Comparison of ENCODE assay signal across 22 mouse cellular contexts in genomic region chr1:116107010-116107723, GRCm38 (mm10).
DNase-seq lines count a peak whose midpoint lies in the region; ATAC-seq and TF ChIP-seq lines count a peak whose summit lies in the region.
"Had no signal": no experiment of that assay in that cellular context is flagged by ENCODE, and none has a peak within 500 bp of the region (broad histone marks: within the 10 kb centered on the region; RNA-seq: fewer than 3 reads in every experiment).

No protein-coding gene starts in this region.

- H3K9me3 ChIP-seq in forebrain, embryonic 15.5 days: no peaks in the 10 kb centered on the region
- H3K9me3 ChIP-seq in forebrain, embryonic 11.5 days (ENCODE audit: control insufficient read depth, low read length): no peaks in the 10 kb centered on the region
- H3K9me3 ChIP-seq in hindbrain, embryonic 13.5 days: no peaks in the 10 kb centered on the region
- H3K9me3 ChIP-seq in hindbrain, postnatal 0 days (ENCODE audit: low read length): no peaks in the 10 kb centered on the region
- no peaks in the 10 kb centered on the region for H3K9me3 ChIP-seq in neural tube, embryonic 12.5 days
- H3K9me3 ChIP-seq: embryonic facial prominence, embryonic 12.5 days; heart, embryonic 15.5 days had no signal

- H3K4me2 ChIP-seq in forebrain, embryonic 15.5 days (replicated peaks): no peak overlapping the region
- H3K4me2 ChIP-seq in forebrain, embryonic 11.5 days (ENCODE audit: low read depth, low read length, severe bottlenecking): no peak overlapping the region
- H3K4me2 ChIP-seq in hindbrain, embryonic 13.5 days: no peak overlapping the region
- H3K4me2 ChIP-seq in hindbrain, postnatal 0 days (ENCODE audit: low read depth, low read length): no peak overlapping the region
- H3K4me2 ChIP-seq in neural tube, embryonic 12.5 days (replicated peaks): no peak overlapping the region
- H3K4me2 ChIP-seq: embryonic facial prominence, embryonic 12.5 days; heart, embryonic 11.5 days; heart, embryonic 15.5 days had no signal

- no peaks in the 10 kb centered on the region for H3K27me3 ChIP-seq in forebrain, embryonic 15.5 days
- no peaks in the 10 kb centered on the region for H3K27me3 ChIP-seq in forebrain, embryonic 11.5 days (ENCODE audit: control insufficient read depth, insufficient read depth, low read length)
- H3K27me3 ChIP-seq in hindbrain, embryonic 13.5 days: no peaks in the 10 kb centered on the region
- H3K27me3 ChIP-seq in hindbrain, postnatal 0 days (ENCODE audit: insufficient read depth, low read length): no peaks in the 10 kb centered on the region
- H3K27me3 ChIP-seq in neural tube, embryonic 12.5 days (replicated peaks): no peaks in the 10 kb centered on the region
- H3K27me3 ChIP-seq: CH12.LX; embryonic facial prominence, embryonic 12.5 days; heart, embryonic 15.5 days; Patski had no signal

- peak; percentile 66 for ATAC-seq in forebrain, embryonic 15.5 days (replicated peaks)
- ATAC-seq in forebrain, embryonic 11.5 days (replicated peaks; ENCODE audit: low FRiP score): no peak
- 0 out of 2 replicates have a peak, but pooled peaks have one; percentile 21 for ATAC-seq in hindbrain, embryonic 13.5 days (ENCODE audit: low FRiP score)
- ATAC-seq in hindbrain, postnatal 0 days: no peak
- peak; percentile 69; the same call in 1 of the 2 replicates for ATAC-seq in neural tube, embryonic 12.5 days (ENCODE audit: low FRiP score, low read depth)
- ATAC-seq: activated CD4-positive, CD25-positive, alpha-beta regulatory T cell, adult 4 months; inflammation-experienced regulatory T-cells, adult 6 months; intestine, postnatal 0 days; Patski had no signal

- H3K4me1 ChIP-seq in forebrain, embryonic 15.5 days: no peaks in the 10 kb centered on the region
- no peaks in the 10 kb centered on the region for H3K4me1 ChIP-seq in forebrain, embryonic 11.5 days (replicated peaks; ENCODE audit: control insufficient read depth, insufficient read depth, low read length)
- H3K4me1 ChIP-seq in hindbrain, embryonic 13.5 days (replicated peaks): no peaks in the 10 kb centered on the region
- no peaks in the 10 kb centered on the region for H3K4me1 ChIP-seq in hindbrain, postnatal 0 days (ENCODE audit: insufficient read depth, low read length)
- no peaks in the 10 kb centered on the region for H3K4me1 ChIP-seq in neural tube, embryonic 12.5 days
- H3K4me1 ChIP-seq: embryonic facial prominence, embryonic 12.5 days; heart, embryonic 15.5 days had no signal

- 56% methylated on average over 3 of the region's 3 CpGs for WGBS in forebrain, embryonic 15.5 days
- 93% methylated on average over 3 of the region's 3 CpGs for WGBS in forebrain, embryonic 11.5 days
- 67% methylated on average over 3 of the region's 3 CpGs for WGBS in hindbrain, embryonic 13.5 days
- WGBS in hindbrain, postnatal 0 days: 55% methylated on average over 3 of the region's 3 CpGs
- WGBS in neural tube, embryonic 12.5 days: 81% methylated on average over 3 of the region's 3 CpGs

- H3K4me3 ChIP-seq in forebrain, embryonic 15.5 days: no peak overlapping the region
- no peak overlapping the region for H3K4me3 ChIP-seq in forebrain, embryonic 11.5 days (ENCODE audit: low read depth, low read length)
- H3K4me3 ChIP-seq in hindbrain, embryonic 13.5 days: no peak overlapping the region
- no peak overlapping the region for H3K4me3 ChIP-seq in hindbrain, postnatal 0 days (ENCODE audit: low read length)
- no peak overlapping the region for H3K4me3 ChIP-seq in neural tube, embryonic 12.5 days
- H3K4me3 ChIP-seq: embryonic facial prominence, embryonic 12.5 days; heart, adult 2 months; heart, embryonic 15.5 days had no signal

- TF ChIP-seq CTCF in hindbrain, postnatal 0 days (IDR thresholded peaks at IDR 0.05; ENCODE audit: low read depth): no peak

- no peak for DNase-seq in forebrain, embryonic 11.5 days (ENCODE audit: low spot score)
- DNase-seq in hindbrain, postnatal 0 days (ENCODE audit: low spot score): no peak
- DNase-seq in neural tube, embryonic 10.5 days (ENCODE audit: extremely low spot score, low spot score): no peak
- DNase-seq in frontal cortex, adult 2 months (ENCODE audit: extremely low spot score in 1 of 2, low spot score in 1 of 2): no peak
- DNase-seq: adrenal gland, postnatal 14 days; cerebellum, adult 11-12 months; cerebellum, adult 9-10 months; cerebellum, postnatal 25 days; gastrocnemius, postnatal 10 days; heart, adult 2 months; heart, postnatal 14 days had no signal

- H3K9ac ChIP-seq in forebrain, embryonic 15.5 days (replicated peaks): no peak overlapping the region
- no peak overlapping the region for H3K9ac ChIP-seq in forebrain, embryonic 11.5 days (ENCODE audit: low read length)
- no peak overlapping the region for H3K9ac ChIP-seq in hindbrain, embryonic 13.5 days
- H3K9ac ChIP-seq in hindbrain, postnatal 0 days (replicated peaks; ENCODE audit: low read length): no peak overlapping the region
- no peak overlapping the region for H3K9ac ChIP-seq in neural tube, embryonic 12.5 days
- H3K9ac ChIP-seq: embryonic facial prominence, embryonic 12.5 days; heart, embryonic 15.5 days had no signal

- no peaks in the 10 kb centered on the region for H3K36me3 ChIP-seq in forebrain, embryonic 15.5 days
- no peaks in the 10 kb centered on the region for H3K36me3 ChIP-seq in forebrain, embryonic 11.5 days (ENCODE audit: control insufficient read depth, insufficient read depth, low read length)
- no peaks in the 10 kb centered on the region for H3K36me3 ChIP-seq in hindbrain, embryonic 13.5 days
- no peaks in the 10 kb centered on the region for H3K36me3 ChIP-seq in hindbrain, postnatal 0 days (ENCODE audit: insufficient read depth, low read length)
- H3K36me3 ChIP-seq in neural tube, embryonic 12.5 days: no peaks in the 10 kb centered on the region
- H3K36me3 ChIP-seq: embryonic facial prominence, embryonic 12.5 days; heart, embryonic 15.5 days had no signal

- no peak overlapping the region for H3K27ac ChIP-seq in forebrain, embryonic 15.5 days (replicated peaks)
- H3K27ac ChIP-seq in forebrain, embryonic 11.5 days (ENCODE audit: low read depth, low read length): no peak overlapping the region
- no peak overlapping the region for H3K27ac ChIP-seq in hindbrain, embryonic 13.5 days
- H3K27ac ChIP-seq in hindbrain, postnatal 0 days: no peak overlapping the region
- no peak overlapping the region for H3K27ac ChIP-seq in neural tube, embryonic 12.5 days
- H3K27ac ChIP-seq: embryonic facial prominence, embryonic 12.5 days; heart, adult 2 months; heart, embryonic 15.5 days had no signal

Comparison
In these comparisons a context has a peak if more than half of its experiments do, and no peak if none do; other contexts are left out.
1. ATAC-seq: peak in forebrain, embryonic 15.5 days (single experiment), hindbrain, embryonic 13.5 days (single experiment) and neural tube, embryonic 12.5 days (single experiment); none in forebrain, embryonic 11.5 days (single experiment) and hindbrain, postnatal 0 days (single experiment).